Mouse (Mus musculus) E14TG2a.4 (cell line): ENCODE results near the gene Rap1gap2.

Source experiments
- CTCF ChIP-seq: conservative IDR thresholded peaks from 2 replicates; pipeline ENCODE4 v1.5.1; 2014; ENCODE audit warnings: low read length
- POU5F1 ChIP-seq: IDR thresholded peaks from 2 replicates; pipeline ENCODE4 v1.6.1; 2014; ENCODE audit warnings: low read length, borderline replicate concordance

DNA sequence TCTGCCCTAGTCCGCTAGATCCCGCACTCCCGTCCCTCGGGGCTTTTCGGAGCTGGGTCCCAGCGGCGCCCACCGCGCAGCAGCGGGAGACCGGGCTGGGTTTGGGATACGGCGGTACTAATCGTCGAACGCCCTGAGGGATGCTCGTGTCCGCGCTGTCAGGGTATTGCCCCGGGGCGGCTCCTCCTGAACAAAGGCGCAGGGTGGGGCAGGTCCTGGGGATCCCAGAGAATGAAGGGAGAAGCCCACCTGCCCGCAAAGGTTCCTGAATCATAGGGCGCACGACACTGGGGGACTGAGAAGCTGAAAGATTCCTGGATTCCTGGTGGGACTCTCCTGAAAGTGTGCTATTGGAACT, 20.5 kb downstream of the Rap1gap2 start:
- TF ChIP-seq CTCF, result no peak
- TF ChIP-seq POU5F1, result no peak
